Mouse (Mus musculus): ENCODE data around the gene Actl11.

- TF ChIP-seq POLR2A (IDR thresholded peaks at IDR 0.05; ENCODE audit: insufficient read depth, low read depth, low read length) (no peak), CTCF (IDR thresholded peaks at IDR 0.05; ENCODE audit: insufficient read depth, low read depth, low read length) (no peak)
These were observed 4.0 kb downstream of the Actl11 start for GRCm38 (mm10) chr9:107932221-107932620.

Measured in olfactory bulb, adult 2 months (tissue).